Mouse (Mus musculus): Measurements from ENCODE around the gene Slc17a3.

GRCm38 (mm10) chr13:23867405-23867804 lies 28.2 kb downstream of the Slc17a3 start, which contains the start of gene Slc17a1:
- TF ChIP-seq EP300 (IDR thresholded peaks at IDR 0.05) (no peak), CTCF (IDR thresholded peaks at IDR 0.05) (no peak)

Data from lung, postnatal 0 days (tissue).